Mouse (Mus musculus): ENCODE results near the gene Cdhr3.

DNA sequence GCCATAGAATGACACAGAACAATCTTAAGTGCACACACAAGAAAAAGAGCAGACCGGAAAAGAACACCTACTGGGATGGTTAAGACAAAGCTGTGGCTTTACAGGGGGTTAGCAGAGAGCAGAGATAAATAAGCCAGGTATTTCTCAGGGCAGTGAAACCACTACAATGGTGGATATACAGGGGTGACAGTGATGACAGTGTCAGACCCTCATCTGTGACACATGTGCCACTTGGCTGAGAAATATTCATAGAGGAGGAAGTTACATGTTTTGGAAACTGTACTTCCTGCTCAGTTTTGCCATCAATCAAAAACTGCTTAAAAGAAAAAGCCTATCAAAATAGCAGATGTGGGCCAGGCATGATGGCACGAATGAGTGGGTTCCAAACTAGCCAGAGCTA, 35.4 kb upstream of the Cdhr3 start:
- TF ChIP-seq CTCF (IDR thresholded peaks at IDR 0.05; ENCODE audit: low read depth), result no peak
- TF ChIP-seq EP300 (IDR thresholded peaks at IDR 0.05; ENCODE audit: low read depth), result no peak
